Mouse (Mus musculus) heart, postnatal 0 days (tissue): ENCODE data around the gene Tril.

ENCODE experiments used
- CTCF ChIP-seq: IDR thresholded peaks from 2 replicates; pipeline ENCODE4 v1.5.1; 2016; ENCODE audit warnings: antibody characterized with exemption, control low read depth, low read depth
- EP300 ChIP-seq: IDR thresholded peaks from 2 replicates; pipeline ENCODE4 v1.6.1; 2016; ENCODE audit warnings: antibody characterized with exemption, low read depth

- peak; percentile 83 for TF ChIP-seq CTCF
- no peak for TF ChIP-seq EP300
These were observed 37.6 kb downstream of the Tril start for GRCm38 (mm10) chr6:53782880-53783539.
